Mouse (Mus musculus) embryo, embryonic 9.5 days (tissue): ENCODE data around the gene Trim31.

Source experiments
- DNase-seq: peaks from one replicate; pipeline ENCODE4 v3.0.0-alpha.2; 2017; ENCODE audit errors: extremely low spot score

Trim31 gene

DNA sequence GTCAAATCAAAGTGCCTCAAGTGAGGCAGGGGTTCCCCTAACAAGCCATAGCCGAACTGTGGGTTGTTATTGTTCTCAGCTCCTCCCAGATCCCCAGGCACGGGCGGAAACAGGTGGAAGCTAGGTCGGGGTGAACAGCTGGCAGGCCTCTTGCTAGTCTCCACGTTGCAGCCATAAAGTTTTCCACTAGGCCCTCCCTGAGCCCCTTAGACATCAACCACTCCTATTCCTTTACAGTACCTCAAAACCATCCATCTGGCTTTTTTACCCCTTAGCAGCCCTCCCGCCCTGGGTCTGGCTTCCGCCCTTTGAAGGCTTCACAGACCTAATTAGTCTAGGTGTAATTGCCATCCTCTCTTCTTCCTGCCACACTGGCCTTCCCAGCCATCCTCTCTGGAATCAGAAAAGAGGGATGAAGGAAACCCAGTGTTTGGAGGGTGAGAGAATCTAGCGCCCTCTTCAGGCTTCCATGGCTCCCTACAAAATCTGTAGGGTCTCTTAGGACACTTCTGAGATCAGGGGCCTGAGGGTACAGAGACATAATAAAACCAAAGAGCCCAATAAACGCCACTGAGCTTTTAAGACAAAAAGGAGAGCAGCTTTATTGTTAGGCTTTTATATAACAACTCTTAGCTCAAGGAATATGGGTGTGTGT, 46.3 kb downstream of the Trim31 start:
- DNase-seq: peak; percentile 18

DNA sequence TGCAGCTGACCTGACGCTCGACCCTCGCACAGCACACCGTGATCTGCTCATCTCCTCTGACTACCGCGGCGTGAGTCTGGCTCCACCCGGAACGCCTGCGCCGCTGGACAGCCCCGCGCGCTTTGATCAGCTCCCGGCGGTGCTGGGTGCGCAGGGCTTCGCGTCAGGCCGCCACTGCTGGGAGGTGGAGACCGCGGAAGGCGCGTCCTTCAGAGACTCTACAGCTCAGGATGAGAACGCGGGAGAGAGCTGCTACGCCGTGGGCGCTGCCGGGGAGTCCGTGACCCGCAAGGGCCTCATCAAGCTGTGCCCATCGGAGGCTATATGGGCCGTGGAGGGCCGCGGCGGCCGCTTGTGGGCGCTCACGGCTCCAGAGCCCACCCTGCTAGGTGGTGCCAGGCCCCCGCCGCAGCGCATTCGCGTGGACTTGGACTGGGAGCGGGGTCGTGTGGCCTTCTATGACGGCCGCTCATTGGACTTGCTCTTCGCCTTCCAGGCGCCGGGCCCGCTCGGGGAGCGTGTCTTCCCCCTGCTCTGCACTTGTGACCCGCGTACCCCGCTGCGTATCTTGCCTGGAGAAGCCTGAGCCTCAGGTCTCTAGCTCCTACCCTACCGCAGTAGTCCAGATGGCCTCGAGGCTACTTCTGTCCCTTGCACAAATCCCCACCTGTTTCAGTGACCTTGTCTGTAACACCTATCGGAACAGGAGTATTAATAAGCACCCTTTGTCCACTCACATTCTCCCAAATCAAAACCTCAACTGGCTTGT, 49.3 kb downstream of the Trim31 start:
- DNase-seq: peak; percentile 71

DNA sequence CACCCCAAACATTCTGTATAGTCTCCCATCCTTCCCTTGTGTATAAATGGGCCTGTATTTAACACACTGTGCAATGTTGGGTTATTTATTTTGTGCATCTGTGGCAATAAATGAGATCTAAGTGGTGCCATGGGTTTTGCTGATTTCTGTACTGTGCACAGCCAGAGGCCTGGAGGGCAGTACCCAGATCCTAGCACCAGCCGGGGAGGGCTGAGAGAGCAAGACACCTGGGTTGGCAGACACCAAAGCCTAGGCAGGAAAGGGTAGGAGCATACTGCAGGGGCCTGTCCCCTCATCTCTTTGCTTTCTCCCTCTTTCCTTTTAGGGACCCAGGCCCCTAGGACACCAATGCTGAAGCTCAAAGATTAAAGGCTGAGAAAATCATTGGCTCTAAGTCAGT, 50.4 kb downstream of the Trim31 start:
- DNase-seq: no peak

DNA sequence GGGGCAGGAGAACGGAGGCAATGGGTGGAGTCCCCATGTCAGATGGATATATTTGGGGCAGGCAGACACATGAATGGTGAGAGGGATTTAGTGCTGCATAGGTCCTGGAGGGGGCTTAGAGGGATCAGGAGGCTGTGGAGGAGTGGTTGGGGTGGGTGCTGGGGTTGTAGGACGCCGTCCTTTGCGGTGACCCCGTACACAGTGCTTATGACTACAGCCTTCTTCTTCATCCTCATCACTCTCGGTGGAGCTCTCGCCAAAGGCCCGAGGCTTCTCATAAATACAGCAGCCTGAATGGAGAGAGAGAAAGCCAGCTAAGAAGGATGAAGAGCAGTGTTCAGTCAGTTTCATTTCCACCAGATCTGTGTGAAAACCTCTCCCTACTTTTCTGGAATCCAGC, 51.3 kb downstream of the Trim31 start:
- DNase-seq: no peak

DNA sequence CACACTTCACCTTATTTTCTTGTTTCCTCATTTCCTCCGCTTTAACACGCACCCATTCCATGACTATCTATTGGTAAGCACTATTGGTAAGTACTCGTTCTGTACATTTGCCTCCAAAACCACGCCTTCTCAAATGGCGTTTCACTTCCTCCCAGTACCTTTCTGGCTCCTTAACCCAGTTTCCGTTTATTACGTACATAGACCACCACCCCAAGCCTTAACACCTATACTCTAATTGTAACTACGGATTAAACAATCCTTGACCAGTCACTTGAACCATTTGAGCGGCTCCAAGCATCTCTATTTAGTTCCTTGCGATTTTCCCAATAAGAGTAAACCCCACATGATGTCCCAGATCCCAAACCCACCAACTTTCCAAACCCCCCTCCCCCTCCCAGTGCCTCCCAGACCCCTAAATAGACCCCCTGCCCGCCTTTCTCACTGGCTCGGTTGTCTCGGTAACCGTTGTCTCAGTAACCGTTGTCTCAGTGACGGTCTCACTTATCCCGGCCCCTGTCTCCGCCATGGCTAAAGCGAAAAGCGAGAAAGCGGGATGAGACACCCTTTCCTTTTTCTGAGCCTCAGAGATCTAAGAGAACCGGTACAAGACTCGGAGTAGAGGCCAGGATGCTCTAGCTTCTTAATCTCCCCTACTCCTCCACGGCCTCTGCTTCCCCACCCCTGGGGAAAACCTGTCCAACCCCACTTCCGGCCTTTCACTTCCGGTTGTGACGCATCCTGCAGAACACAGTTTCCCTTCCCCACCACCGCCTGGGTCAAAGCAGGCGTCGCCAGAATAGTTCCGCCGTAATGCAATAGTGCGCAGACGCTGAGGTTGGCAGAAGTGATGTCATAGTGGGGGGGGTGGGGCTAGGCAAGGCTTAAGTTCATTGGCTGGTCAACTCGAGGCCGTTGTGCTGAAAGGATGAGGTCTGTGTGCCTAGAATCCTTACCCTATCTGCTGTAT, 53.3 kb downstream of the Trim31 start, which contains the start of gene Ppp1r11:
Gene Ppp1r11, minus strand, starts transcription at position 761 of the 967 bp plus-strand sequence.
- DNase-seq: peak; percentile 96

DNA sequence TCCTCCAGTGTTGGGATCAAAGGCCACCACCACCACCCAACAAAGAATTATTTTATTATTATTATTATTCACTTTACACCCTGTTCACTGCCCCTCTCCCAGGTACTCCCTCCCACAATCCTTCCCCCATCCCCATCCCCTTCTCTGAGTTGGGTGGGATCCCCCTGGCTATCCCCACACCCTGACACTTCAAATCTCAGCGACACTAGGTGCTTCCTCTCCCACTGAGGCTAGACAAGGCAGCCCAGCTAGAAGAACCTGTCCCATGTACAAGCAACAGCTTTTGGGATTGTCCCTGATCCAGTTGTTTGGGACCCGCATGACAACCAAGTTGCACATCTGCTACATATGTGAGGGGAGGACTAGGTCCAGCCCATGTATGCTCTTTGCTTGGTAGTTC, 54.7 kb downstream of the Trim31 start:
- no peak for DNase-seq

DNA sequence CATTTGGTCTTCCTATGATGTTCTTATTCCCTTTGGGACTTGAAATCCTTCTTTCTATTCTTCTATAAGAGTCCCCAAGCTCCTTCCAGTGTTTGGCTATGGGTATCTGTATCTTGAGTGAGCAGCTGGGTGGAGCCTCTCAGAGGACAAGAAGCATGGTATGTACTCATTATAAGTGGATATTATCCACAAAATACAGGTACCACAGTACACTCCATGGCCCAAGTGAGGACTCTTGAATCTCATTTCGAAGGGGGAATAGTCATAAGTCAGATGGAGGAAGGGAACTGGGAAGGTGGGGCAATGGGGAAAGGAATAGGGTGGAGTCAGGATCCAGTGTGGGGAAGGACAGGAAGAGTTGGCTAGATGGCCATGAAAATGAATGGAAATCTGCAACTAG, 55.1 kb downstream of the Trim31 start:
- no peak for DNase-seq

DNA sequence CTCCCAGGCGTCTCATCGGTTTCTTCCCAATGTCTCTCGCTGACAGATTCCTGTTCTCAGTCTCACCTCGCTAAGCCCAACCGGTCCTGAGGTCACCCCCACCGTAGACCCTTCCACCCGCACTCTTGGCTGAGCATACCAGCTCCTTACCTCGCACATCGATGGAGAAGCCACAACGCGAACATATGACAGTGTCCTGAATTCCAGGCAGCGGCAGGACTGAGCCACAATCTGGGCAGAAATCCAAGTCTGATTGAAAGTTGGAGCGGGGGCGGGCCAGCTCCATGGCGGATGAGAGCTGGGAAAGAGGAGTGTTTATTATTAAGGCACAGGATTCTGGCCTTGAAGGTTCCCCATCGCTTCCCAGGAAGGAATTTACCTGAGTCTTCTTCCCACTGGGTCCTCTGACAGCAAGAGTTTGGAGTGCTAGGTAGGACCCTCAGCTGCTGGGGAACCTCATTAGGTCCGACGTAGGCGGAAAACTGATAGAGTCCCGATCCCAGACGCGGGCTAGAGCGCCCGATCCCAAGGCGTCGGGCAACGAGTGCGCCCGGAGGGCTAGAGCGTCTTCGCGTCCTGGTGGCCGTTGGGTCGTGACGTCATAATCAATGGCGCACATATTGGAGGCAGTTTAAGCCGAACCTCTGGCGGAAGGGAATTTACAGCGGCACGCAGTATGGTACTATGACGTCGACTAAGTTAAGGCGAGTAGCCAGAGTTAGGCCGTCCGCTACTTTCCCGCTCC, 60.3 kb downstream of the Trim31 start, which contains the start of the genes Znrd1 and Znrd1as:
Gene Znrd1, minus strand, starts transcription at position 561 of the 745 bp plus-strand sequence.
Gene Znrd1as, plus strand, starts transcription at position 594 of the 745 bp plus-strand sequence.
- DNase-seq: peak; percentile 98

DNA sequence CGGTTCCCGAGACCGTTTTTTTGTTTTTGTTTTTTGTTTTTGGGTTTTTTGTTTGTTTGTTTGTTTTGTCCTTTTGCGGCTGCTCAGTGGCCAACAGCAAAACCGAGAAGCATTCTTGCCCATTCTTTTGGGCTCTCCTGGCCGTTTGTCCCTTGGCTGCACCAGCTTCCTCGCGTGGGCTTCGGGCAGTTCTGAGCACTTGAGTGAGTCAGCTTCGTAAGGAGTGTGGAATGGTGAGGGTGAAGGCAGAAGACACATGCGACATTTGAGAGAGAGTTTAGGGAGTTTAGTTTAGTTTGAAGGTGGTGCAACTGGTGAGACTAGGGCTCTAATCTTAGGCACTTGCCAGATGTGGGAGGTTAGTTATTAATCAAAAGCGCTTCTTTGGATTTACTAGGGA, 61.0 kb downstream of the Trim31 start:
- no peak for DNase-seq
